9 mouse cellular contexts compared by ENCODE assay signal in the genomic region with DNA sequence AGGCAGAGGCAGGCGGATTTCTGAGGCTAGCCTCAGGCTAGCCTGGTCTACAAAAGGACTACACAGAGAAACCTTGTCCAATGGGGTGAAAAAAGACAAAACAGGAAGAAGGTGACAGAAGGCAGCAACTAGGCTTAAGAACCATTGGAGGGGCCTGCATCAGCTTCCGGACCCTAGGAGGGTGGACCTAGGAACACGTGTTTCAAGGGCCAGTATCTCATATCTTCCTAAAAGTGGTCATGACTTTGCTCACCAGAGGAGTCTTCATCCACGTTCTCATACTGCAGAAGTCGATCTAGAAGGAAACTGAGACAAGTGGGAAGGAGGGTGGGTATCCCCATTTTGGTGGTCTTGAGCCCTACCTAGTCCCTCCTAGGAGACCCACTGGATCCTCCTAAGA. TPM values are rescaled to one million over a fixed set of nuclear protein-coding genes. Genes with fewer than 3 reads are reported as not detected.
DNase-seq lines count a peak whose midpoint lies in the region; ATAC-seq and TF ChIP-seq lines count a peak whose summit lies in the region.
"Had no signal": no experiment of that assay in that cellular context is flagged by ENCODE, and none has a peak within 500 bp of the region (broad histone marks: within the 10 kb centered on the region; RNA-seq: fewer than 3 reads in every experiment).

No protein-coding gene starts in this region.

- DNase-seq in kidney, postnatal 14 days = no peak
- no peak for DNase-seq in hindbrain, embryonic 14.5 days (ENCODE audit: low spot score)
- DNase-seq in midbrain, embryonic 14.5 days = no peak
- no peak for DNase-seq in retina, embryonic 14.5 days (ENCODE audit: low spot score)
- no peak for DNase-seq in MN1 (ENCODE audit: low spot score)
- DNase-seq in spleen, postnatal 36 days (ENCODE audit: low spot score in 2 of 2) = no peak

- H3K4me1 ChIP-seq in kidney, embryonic 15.5 days = peaks cover 45% of the 10 kb centered on the region
- H3K4me1 ChIP-seq in bone marrow, adult 2 months (ENCODE audit: control insufficient read depth, insufficient read depth, low read length) = peaks cover 2% of the 10 kb centered on the region; the same call in 1 of the 2 replicates
- peaks cover 24% of the 10 kb centered on the region for H3K4me1 ChIP-seq in hindbrain, embryonic 14.5 days (replicated peaks; ENCODE audit: control insufficient read depth, insufficient read depth, low read length)
- H3K4me1 ChIP-seq in midbrain, embryonic 14.5 days (ENCODE audit: control insufficient read depth, insufficient read depth, low read length) = peaks cover 21% of the 10 kb centered on the region

- no peaks in the 10 kb centered on the region for H3K27me3 ChIP-seq in kidney, embryonic 15.5 days
- no peaks in the 10 kb centered on the region for H3K27me3 ChIP-seq in hindbrain, embryonic 14.5 days (ENCODE audit: control insufficient read depth, insufficient read depth, low read length)
- no peaks in the 10 kb centered on the region for H3K27me3 ChIP-seq in midbrain, embryonic 14.5 days (ENCODE audit: control insufficient read depth, insufficient read depth, low read length)

- ATAC-seq in kidney, embryonic 15.5 days (replicated peaks; ENCODE audit: low FRiP score) = no peak; the same call in 1 of the 2 replicates
- ATAC-seq in hindbrain, embryonic 14.5 days (ENCODE audit: low FRiP score) = no peak
- no peak for ATAC-seq in midbrain, embryonic 14.5 days (ENCODE audit: low FRiP score, low TSS enrichment)

- peak overlapping the region; percentile 70 for H3K9ac ChIP-seq in kidney, embryonic 15.5 days
- H3K9ac ChIP-seq in hindbrain, embryonic 14.5 days = peak overlapping the region; percentile 59
- H3K9ac ChIP-seq in midbrain, embryonic 14.5 days (replicated peaks; ENCODE audit: low read length) = peak overlapping the region; percentile 59

- no peak overlapping the region for H3K27ac ChIP-seq in kidney, embryonic 15.5 days
- H3K27ac ChIP-seq in bone marrow, adult 2 months (ENCODE audit: control insufficient read depth, insufficient read depth, low read depth, low read length, poor library complexity) = peak overlapping the region; percentile 60; the same call in 1 of the 2 replicates
- H3K27ac ChIP-seq in hindbrain, embryonic 14.5 days = no peak overlapping the region
- no peak overlapping the region for H3K27ac ChIP-seq in midbrain, embryonic 14.5 days (replicated peaks; ENCODE audit: low read depth, low read length)

- TF ChIP-seq CTCF in bone marrow, adult 2 months (IDR thresholded peaks at IDR 0.05; ENCODE audit: control insufficient read depth, insufficient read depth, low read length) = no peak

- peaks cover 69% of the 10 kb centered on the region for H3K36me3 ChIP-seq in kidney, embryonic 15.5 days
- peaks cover 49% of the 10 kb centered on the region for H3K36me3 ChIP-seq in hindbrain, embryonic 14.5 days (replicated peaks; ENCODE audit: control insufficient read depth, insufficient read depth)
- peaks cover 48% of the 10 kb centered on the region for H3K36me3 ChIP-seq in midbrain, embryonic 14.5 days (ENCODE audit: control insufficient read depth, insufficient read depth, low read length)

- H3K4me3 ChIP-seq in kidney, embryonic 15.5 days (replicated peaks) = peak overlapping the region; percentile 72
- peak overlapping the region; percentile 81 for H3K4me3 ChIP-seq in bone marrow, adult 2 months (replicated peaks; ENCODE audit: control insufficient read depth, low read depth, low read length)
- H3K4me3 ChIP-seq in hindbrain, embryonic 14.5 days (replicated peaks; ENCODE audit: low read length) = peak overlapping the region; percentile 50
- peak overlapping the region; percentile 61 for H3K4me3 ChIP-seq in midbrain, embryonic 14.5 days (replicated peaks; ENCODE audit: low read depth, low read length)

- peak overlapping the region; percentile 86 for H3K4me2 ChIP-seq in kidney, embryonic 15.5 days
- peak overlapping the region; percentile 84 for H3K4me2 ChIP-seq in hindbrain, embryonic 14.5 days (replicated peaks)
- peak overlapping the region; percentile 89 for H3K4me2 ChIP-seq in midbrain, embryonic 14.5 days (ENCODE audit: low read length)

- WGBS in kidney, embryonic 15.5 days = 50% methylated on average over 5 of the region's 5 CpGs
- WGBS in bone marrow, adult 2 months = 26% methylated on average over 5 of the region's 5 CpGs
- 73% methylated on average over 5 of the region's 5 CpGs for WGBS in hindbrain, embryonic 14.5 days
- WGBS in midbrain, embryonic 14.5 days = 78% methylated on average over 5 of the region's 5 CpGs

- no peaks in the 10 kb centered on the region for H3K9me3 ChIP-seq in kidney, embryonic 15.5 days (replicated peaks)
- no peaks in the 10 kb centered on the region for H3K9me3 ChIP-seq in hindbrain, embryonic 14.5 days (ENCODE audit: control insufficient read depth, low read length)
- H3K9me3 ChIP-seq in midbrain, embryonic 14.5 days (ENCODE audit: control insufficient read depth, low read length) = no peaks in the 10 kb centered on the region

- TF ChIP-seq POLR2A in bone marrow, adult 2 months (IDR thresholded peaks at IDR 0.05; ENCODE audit: borderline replicate concordance, control insufficient read depth, low read depth, low read length) = no peak

RNA-seq across cellular contexts. Expression of gene Hirip3, which starts 0.8 kb away (rescaled TPM):
- 36.8 and 40.1 TPM in 2 replicates for polyA plus RNA-seq in kidney, embryonic 15.5 days (2015; fragmentation: Nextera tagmentation; extraction: Ambion mirVana)
- polyA plus RNA-seq in bone marrow, adult 2 months (2011; ENCODE audit: insufficient read depth, insufficient read length, low replicate concordance, missing spikeins) = 77.2 and 107 TPM in 2 replicates
- polyA plus RNA-seq in hindbrain, embryonic 14.5 days (2014; fragmentation: Nextera tagmentation; extraction: Ambion mirVana) = 10.1 and 11.1 TPM in 2 replicates
- 8.0 and 12.8 TPM in 2 replicates for polyA plus RNA-seq in midbrain, embryonic 14.5 days (2014; fragmentation: Nextera tagmentation; extraction: Ambion mirVana)

RNA-seq across cellular contexts. Expression of gene Ino80e, which starts 1.2 kb away (rescaled TPM):
- polyA plus RNA-seq in kidney, embryonic 15.5 days (2015; fragmentation: Nextera tagmentation; extraction: Ambion mirVana) = 88.9 and 91.0 TPM in 2 replicates
- 38.1 and 59.7 TPM in 2 replicates for polyA plus RNA-seq in bone marrow, adult 2 months (2011; ENCODE audit: insufficient read depth, insufficient read length, low replicate concordance, missing spikeins)
- 93.7 and 95.3 TPM in 2 replicates for polyA plus RNA-seq in hindbrain, embryonic 14.5 days (2014; fragmentation: Nextera tagmentation; extraction: Ambion mirVana)
- polyA plus RNA-seq in midbrain, embryonic 14.5 days (2014; fragmentation: Nextera tagmentation; extraction: Ambion mirVana) = 93.5 and 95.8 TPM in 2 replicates

RNA-seq across cellular contexts. Expression of gene Doc2a, which starts 13.8 kb away (rescaled TPM):
- 6.6 and 11.4 TPM in 2 replicates for polyA plus RNA-seq in kidney, embryonic 15.5 days (2015; fragmentation: Nextera tagmentation; extraction: Ambion mirVana)
- not detected in 2 replicates for polyA plus RNA-seq in bone marrow, adult 2 months (2011; ENCODE audit: insufficient read depth, insufficient read length, low replicate concordance, missing spikeins)
- polyA plus RNA-seq in hindbrain, embryonic 14.5 days (2014; fragmentation: Nextera tagmentation; extraction: Ambion mirVana) = 16.5 and 25.7 TPM in 2 replicates
- 9.7 and 15.3 TPM in 2 replicates for polyA plus RNA-seq in midbrain, embryonic 14.5 days (2014; fragmentation: Nextera tagmentation; extraction: Ambion mirVana)
- polyA plus RNA-seq: large intestine, adult 2 months had no signal

RNA-seq across cellular contexts. Expression of gene Taok2, which starts 23.5 kb away (rescaled TPM):
- polyA plus RNA-seq in kidney, embryonic 15.5 days (2015; fragmentation: Nextera tagmentation; extraction: Ambion mirVana) = 45.8 and 54.2 TPM in 2 replicates
- polyA plus RNA-seq in bone marrow, adult 2 months (2011; ENCODE audit: insufficient read depth, insufficient read length, low replicate concordance, missing spikeins) = 113 and 149 TPM in 2 replicates
- polyA plus RNA-seq in hindbrain, embryonic 14.5 days (2014; fragmentation: Nextera tagmentation; extraction: Ambion mirVana) = 36.4 and 37.2 TPM in 2 replicates
- polyA plus RNA-seq in midbrain, embryonic 14.5 days (2014; fragmentation: Nextera tagmentation; extraction: Ambion mirVana) = 39.0 and 39.5 TPM in 2 replicates

RNA-seq across cellular contexts. Expression of gene 4930451I11Rik, which starts 29.5 kb away (rescaled TPM):
- not detected in 2 replicates for polyA plus RNA-seq in kidney, embryonic 15.5 days (2015; fragmentation: Nextera tagmentation; extraction: Ambion mirVana)
- not detected in 2 replicates for polyA plus RNA-seq in bone marrow, adult 2 months (2011; ENCODE audit: insufficient read depth, insufficient read length, low replicate concordance, missing spikeins)
- 0.74 TPM in 1 of 2 replicates, not detected in the other for polyA plus RNA-seq in hindbrain, embryonic 14.5 days (2014; fragmentation: Nextera tagmentation; extraction: Ambion mirVana)
- not detected in 2 replicates for polyA plus RNA-seq in midbrain, embryonic 14.5 days (2014; fragmentation: Nextera tagmentation; extraction: Ambion mirVana)
- polyA plus RNA-seq: large intestine, adult 2 months had no signal
